Mouse (Mus musculus): Measurements from ENCODE around the gene Pnpla7.

Pnpla7 gene

GRCm38 (mm10) chr2:24995332-24995731 is 19.5 kb downstream of the Pnpla7 start:
- DNase-seq (ENCODE audit: low spot score) = no peak

GRCm38 (mm10) chr2:24996471-24996870 is 20.6 kb downstream of the Pnpla7 start:
- DNase-seq (ENCODE audit: low spot score) = no peak

- DNase-seq (ENCODE audit: low spot score) = no peak
Observed at GRCm38 (mm10) chr2:25000544-25001235, 24.9 kb downstream of the Pnpla7 start.

- no peak for DNase-seq (ENCODE audit: low spot score)
Observed at GRCm38 (mm10) chr2:25003946-25004786, 28.3 kb downstream of the Pnpla7 start.

- no peak for DNase-seq (ENCODE audit: low spot score)
Observed at GRCm38 (mm10) chr2:25006767-25007166, 30.9 kb downstream of the Pnpla7 start.

GRCm38 (mm10) chr2:25008250-25008649 is 32.4 kb downstream of the Pnpla7 start:
- no peak for DNase-seq (ENCODE audit: low spot score)

GRCm38 (mm10) chr2:25022678-25023077 is 46.8 kb downstream of the Pnpla7 start:
- no peak for DNase-seq (ENCODE audit: low spot score)

GRCm38 (mm10) chr2:25025109-25025508 is 49.3 kb downstream of the Pnpla7 start:
- DNase-seq (ENCODE audit: low spot score) = no peak

GRCm38 (mm10) chr2:25034994-25035393 is 59.2 kb downstream of the Pnpla7 start:
- no peak for DNase-seq (ENCODE audit: low spot score)

GRCm38 (mm10) chr2:25040089-25040488 is 64.3 kb downstream of the Pnpla7 start:
- DNase-seq (ENCODE audit: low spot score) = no peak

- DNase-seq (ENCODE audit: low spot score) = no peak
Observed at GRCm38 (mm10) chr2:25050921-25051320, 75.1 kb downstream of the Pnpla7 start.

- DNase-seq (ENCODE audit: low spot score) = no peak
Observed at GRCm38 (mm10) chr2:25051450-25051849, 75.6 kb downstream of the Pnpla7 start.

GRCm38 (mm10) chr2:25053101-25053500 is 77.3 kb downstream of the Pnpla7 start:
- DNase-seq (ENCODE audit: low spot score) = no peak

GRCm38 (mm10) chr2:25054221-25055067 is 78.6 kb downstream of the Pnpla7 start, which contains the start of gene Nsmf:
Nsmf (plus strand) TSS chr2:25054355.
- DNase-seq (ENCODE audit: low spot score) = peak; percentile 78

GRCm38 (mm10) chr2:25055068-25055405 is 79.2 kb downstream of the Pnpla7 start:
- no peak for DNase-seq (ENCODE audit: low spot score)

- no peak for DNase-seq (ENCODE audit: low spot score)
Observed at GRCm38 (mm10) chr2:25055409-25056155, 79.7 kb downstream of the Pnpla7 start.

- DNase-seq (ENCODE audit: low spot score) = no peak
Observed at GRCm38 (mm10) chr2:25058926-25059325, 83.1 kb downstream of the Pnpla7 start.

GRCm38 (mm10) chr2:25063523-25063922 is 87.7 kb downstream of the Pnpla7 start:
- DNase-seq (ENCODE audit: low spot score) = no peak

- DNase-seq (ENCODE audit: low spot score) = no peak
Observed at GRCm38 (mm10) chr2:25064285-25064684, 88.5 kb downstream of the Pnpla7 start.

GRCm38 (mm10) chr2:25065537-25065936 is 89.7 kb downstream of the Pnpla7 start:
- no peak for DNase-seq (ENCODE audit: low spot score)

GRCm38 (mm10) chr2:25066552-25066951 is 90.7 kb downstream of the Pnpla7 start:
- no peak for DNase-seq (ENCODE audit: low spot score)

GRCm38 (mm10) chr2:25069537-25069936 is 93.7 kb downstream of the Pnpla7 start:
- no peak for DNase-seq (ENCODE audit: low spot score)
